Mouse (Mus musculus) layer of hippocampus, adult 11-12 months (tissue): Measurements from ENCODE around the gene Syne3.

Experiments
- DNase-seq: peaks from one replicate; pipeline ENCODE4 v3.0.0; 2022; ENCODE audit warnings: low spot score

The Syne3 gene

DNA sequence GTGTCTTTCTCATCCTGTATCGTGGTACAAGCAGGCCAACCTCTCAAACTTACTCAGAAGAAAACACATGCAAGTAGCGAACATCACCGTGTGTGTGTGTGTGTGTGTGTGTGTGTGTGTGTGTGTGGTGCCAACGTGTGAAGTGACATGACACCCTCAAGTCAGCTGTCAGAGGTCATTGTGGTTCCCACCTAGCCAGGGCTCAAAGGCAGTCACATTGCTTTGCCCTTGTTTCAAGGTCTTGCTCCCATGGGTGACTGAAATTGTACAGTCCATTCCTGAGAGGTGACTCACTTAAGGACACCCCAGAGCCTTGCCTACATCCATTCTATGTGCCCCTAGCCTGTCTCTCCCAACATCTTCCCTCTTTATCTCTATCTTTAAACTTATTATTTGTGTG is 40.0 kb downstream of the Syne3 start:
- no peak for DNase-seq

DNA sequence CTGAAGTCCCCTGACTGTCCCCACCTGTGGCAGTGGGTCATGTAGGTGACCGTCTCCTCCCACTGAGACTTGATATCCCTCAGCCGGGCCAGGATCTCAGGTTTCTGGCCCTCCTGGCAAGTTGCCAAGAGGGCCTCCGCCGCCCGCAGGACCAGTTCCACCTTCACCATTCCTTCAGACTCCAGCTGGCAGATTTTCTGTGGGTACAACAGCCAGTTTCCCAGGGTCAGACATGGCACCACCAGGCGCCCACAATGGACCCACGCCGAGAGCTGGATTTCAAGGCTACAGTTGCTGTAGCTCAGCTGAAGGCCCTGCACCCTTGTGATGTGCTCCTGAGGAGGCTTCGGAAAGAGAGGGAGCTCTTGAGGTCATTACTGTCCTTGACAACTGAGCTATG is 40.4 kb downstream of the Syne3 start:
- DNase-seq = no peak

DNA sequence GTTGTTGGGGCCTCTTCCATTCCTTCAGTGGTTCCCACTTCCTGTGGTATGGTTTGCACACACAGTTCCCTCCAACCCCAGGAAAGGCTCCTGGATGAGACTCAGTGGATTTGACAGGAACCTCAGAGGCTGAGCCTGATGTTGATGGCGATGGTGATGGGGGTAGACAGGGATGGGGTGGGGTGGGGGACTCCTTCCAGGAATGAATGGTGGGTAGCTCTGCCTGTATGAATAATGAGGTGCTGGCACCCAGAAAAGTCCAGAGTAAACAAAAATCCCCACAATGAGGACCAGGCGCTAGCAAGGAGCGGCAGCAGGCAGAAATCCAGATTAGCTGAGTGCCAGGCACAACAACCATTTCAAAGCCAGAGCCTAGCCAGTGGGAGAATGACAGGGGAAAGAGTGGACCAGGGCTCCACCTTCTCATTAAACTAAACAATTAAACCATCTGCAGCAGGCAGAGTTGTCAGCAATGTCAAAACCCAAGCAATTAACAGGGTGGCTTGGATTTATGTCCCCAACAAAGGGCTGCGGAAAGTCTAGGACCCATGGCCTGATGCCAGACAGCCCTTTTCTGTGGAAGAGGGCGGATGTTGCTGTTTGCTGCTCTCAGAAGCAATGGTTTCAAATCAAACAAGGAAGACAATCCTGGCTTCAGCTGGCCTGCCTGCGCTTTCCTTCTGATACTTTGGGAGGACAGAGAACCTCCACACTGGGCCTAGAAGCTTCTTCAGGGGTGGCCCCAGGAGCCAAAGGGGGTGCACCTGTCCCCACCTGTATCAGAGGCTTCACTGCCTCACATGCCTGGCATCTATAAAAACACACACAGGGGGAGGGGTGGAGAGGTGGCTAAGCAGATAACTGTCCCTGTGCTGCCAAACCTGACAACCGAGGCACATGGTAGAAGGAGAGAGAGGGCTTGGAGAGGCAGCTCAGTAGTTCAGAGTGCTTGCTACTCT is 44.4 kb downstream of the Syne3 start:
- DNase-seq = peak; percentile 39

DNA sequence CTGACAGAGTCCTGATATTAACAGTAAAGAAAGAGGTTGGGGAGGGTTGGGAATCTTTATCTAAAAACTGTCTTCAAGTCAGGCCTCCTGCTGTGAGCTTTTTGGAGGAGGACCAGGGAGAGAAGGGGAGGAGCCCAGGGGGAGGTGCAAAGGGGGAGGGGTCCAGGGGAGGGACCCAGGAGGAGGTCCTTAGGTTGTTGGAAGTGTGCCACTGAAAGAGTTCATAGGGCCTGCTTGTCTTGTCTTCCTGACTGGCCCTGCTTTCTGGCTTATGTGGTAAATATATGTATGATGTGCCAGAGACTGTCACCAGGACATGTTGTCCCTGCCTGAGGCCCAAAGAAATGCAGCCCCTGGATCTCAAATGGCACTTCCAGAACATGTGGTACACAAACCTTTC is 49.2 kb downstream of the Syne3 start:
- DNase-seq = no peak

DNA sequence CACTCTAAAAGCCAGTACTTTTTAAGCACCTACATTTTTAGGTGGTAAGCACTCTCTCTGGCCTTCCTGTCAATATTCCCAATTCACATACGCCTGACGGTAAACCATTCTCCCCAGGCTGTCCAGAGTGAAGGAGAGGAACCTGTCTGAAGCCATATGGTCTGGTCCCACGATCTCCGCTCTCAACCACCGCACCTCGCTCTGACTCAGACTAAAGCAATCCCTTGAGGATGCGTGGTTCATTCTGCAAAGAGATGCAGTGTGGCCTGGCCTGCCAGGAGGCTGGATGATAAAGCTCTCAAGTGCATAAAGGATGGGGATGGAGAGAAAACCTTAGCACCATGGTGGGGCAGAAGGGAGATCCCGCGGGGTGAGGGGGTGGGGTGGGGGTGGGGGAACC is 49.6 kb downstream of the Syne3 start:
- no peak for DNase-seq

DNA sequence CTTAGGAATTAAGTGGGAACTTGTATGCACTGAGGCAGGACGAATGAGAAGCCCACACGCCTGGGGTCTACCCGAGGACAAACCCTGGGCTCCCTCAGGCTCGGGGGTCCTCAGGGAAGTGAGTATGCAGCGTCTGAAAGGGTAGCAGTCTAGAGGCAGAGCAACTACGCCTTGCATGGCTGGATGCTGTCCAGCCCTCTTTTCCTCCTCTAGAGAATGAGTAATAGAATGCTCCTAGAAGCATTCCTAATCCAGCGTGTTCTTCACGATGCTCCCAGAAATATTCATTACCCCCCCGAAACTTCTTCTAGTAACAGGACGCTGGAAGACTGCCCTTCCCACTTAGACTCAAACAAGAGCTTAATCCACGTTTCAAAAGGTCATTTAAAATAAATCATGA is 51.3 kb downstream of the Syne3 start:
- DNase-seq = no peak

DNA sequence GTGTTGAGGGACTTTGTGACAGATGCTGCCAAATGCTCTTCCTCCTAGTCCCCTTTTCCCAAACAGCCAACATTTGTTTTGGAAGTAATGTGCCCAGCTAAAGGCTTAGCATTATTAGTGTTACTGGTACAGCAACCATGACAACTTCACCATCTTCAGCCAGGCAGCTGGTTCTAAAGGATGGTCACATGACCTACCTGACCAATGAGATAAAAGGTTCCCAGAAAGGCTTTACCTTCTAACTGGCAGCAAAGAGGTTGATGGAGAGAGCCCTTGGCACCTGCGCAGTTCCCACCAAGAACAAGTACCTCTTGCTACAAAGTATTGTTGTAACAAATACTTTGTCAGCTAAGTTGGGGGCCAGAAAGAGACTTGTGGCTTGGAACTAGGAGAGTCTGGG is 52.4 kb downstream of the Syne3 start:
- no peak for DNase-seq

DNA sequence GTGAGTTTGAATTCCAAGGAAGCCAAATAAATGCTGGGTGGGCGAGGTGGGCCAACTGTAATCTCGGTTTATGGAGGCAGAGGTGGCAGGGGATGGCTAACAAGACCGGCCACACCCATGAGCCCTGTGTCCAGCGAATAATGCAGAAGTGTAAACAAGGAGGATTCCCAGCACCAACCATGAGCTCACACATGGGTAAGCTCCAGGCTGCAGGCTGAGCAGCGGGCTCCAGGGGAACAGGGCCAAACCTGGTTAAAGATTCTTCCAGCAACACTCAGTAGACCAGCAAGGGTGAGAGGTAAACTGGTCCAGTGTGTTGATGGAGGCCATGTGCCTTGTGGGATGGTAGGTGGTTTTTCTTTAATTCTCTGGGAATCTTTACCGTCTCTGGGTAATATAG is 53.2 kb downstream of the Syne3 start:
- DNase-seq = no peak

DNA sequence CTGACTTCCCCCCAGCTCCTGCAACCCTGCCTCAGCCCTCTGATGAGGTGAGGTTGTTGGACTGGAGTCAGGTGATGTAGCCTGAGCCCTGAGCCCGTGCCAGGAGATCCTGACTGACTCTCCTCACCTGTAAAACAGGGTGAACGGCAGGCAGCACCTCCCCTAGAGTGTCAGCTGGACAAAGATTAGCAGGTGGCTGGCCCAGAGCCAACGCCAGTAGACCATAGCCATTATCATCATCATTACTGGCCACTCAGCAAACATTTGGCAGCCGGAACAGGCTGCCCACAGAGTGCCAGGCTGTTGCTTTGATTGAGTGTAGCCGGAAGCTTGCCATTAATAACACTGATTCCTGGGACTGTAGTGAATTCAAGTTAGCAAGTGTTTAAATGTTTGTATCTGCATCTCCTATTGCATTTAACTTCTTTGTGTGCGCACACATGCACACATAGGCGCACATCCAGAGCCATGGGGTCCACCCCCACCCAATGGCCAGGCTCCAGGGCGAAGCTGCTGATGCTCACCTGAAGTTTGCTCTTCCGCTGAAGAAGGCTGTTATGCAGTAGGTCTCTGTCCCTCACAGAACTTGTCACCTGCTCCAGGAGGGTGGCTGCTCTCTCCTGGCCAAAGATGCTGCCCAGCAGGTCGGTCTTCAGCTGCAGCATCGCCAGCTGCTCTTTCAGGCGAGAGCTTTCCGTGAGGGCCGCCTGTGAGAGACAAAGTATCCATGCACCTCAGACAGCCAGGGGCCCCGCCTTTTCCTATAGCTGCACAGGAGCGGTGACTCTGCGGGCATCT is 54.4 kb downstream of the Syne3 start:
- no peak for DNase-seq

DNA sequence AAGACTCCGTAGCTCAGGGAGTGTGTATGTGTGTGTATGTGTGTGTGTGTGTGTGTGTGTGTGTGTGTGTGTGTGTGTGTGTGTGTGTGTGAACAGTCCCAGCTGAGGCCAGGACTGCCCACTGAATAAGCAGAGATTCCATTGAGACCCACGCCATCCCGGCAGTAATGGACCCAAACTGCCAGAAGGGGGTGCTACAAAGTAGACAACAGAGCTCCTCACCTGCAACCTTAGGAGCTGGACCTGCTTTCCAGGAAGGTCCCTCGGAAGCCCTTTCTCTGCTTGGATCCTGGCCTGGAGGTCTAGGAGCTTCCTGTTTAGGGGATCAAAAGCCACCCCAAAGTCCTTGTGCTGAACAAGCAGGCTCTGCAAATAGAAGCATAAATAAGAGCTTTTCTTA is 55.7 kb downstream of the Syne3 start:
- peak; percentile 66 for DNase-seq

DNA sequence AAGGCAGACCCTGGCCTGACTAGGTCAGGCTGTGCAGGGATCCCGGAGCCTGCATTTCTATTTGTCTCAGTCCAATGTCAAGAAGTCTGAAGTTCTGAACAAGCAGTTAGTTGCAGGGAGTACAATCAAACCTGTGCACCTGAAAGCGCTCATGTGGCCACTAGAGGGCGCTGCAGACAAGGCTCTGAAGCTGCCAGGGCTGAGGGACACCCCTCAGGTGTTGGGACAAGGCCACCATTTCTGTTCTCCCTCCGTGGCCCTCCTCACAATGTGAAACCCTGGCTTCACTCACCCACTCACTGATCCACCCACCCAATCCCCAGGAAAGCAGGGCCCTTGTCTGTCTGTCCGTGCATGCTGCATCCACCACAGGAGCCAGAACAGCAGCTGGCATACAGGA is 57.2 kb downstream of the Syne3 start:
- peak; percentile 75 for DNase-seq

DNA sequence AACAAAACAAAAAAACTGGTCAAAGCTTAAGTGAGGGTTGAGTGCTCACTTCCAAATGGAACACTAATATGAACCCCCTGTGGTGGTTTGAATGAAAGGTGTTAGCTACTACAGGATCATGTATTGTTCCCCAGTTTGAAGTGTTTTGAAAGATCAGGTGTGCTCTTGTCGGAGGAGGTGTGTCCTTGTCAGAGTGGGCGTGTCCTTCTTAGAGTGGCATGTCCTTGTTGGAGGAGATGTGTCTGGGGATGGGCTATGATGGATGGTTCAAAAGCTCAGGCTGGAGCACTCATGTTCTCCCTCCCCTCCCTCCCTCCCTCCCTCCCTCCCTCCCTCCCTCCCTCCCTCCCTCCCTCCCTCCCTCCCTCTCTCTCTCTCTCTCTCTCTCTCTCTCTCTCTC is 61.7 kb downstream of the Syne3 start:
- DNase-seq = no peak

DNA sequence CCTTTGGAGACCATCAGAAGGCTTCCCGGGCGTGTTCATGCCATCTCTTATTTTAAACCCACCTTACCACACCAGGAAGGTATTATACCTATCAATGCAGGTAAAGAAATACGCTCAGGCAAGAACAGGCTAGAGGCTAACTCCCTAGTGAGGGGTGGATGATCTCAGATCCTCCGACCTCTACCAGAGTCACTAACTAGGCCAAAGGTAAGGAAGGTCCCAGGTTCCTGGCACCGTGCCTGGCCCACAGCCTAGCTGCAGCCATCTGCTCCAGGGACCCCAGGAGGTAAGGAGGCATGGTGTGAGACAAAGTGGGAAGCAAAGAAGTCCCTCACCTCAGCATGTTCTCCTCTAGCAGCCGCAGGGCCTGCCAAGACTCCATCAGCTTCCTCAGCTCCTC is 63.4 kb downstream of the Syne3 start:
- no peak for DNase-seq

DNA sequence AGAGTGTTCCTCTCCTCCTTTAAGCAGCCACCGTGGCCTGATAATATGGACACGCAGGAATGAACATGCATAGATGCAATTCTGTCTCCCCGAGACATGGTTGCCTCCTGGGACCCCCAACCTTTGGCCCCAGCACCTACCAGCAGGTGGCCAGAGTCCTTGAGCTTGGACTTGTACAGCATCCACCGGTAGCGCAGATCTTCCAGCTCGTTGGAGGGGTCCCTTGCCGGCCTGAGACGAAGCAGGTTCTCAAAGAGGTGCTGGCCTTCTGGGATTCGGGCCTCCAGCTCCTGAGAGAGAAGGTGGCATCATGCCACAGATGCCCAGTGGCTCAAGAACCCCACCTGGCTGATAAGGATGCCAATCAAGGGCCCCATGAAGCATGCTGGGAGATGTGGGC is 69.1 kb downstream of the Syne3 start:
- no peak for DNase-seq

DNA sequence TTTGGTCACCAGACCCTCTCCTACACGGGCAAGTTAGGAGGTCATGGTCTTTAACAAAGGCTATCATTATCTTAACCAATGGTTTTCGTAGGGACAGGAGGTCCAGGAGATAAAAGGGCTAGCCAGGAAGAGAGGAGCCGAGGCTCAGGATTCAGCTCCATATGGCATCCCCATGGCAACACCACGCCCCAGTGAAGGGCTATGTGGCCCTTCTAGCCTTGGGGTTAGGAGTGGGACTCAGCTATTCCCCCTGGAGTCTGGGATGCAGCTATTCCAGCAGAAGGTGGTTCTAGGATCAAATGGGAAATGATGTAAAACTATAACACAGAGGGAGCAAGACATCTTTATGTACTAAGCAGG is 69.6 kb downstream of the Syne3 start:
- no peak for DNase-seq

DNA sequence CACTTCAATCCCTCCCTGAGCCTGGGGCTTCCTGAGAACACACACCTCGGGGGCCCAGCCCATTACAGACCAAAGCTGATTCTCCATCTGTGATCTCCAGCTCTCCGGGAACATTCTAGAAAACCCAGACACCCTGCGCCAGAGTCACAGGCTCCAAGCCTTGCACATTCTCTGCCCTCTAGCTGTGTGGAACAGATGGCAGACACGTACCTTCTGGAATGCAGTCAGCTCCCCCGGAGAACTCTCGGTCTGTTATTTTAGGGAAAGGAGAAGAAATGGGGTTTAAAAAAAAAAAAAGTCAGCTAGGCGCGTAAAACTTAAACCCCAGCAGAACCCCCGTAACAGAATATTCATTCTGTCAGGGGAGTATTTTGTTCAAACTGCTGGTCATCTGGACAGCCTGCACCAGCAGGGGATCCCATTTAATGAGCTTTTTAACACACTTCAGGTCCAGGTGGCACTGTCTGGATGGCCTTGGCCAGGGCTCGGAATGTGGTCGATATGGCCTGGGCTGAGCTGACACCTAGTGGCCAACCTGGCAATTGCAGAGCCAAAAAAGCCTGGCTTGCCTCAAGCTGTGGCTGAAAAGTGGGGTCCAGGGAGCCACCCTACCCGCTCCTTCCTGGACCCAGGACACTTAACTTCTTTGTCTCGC is 70.1 kb downstream of the Syne3 start:
- peak; percentile 81 for DNase-seq

DNA sequence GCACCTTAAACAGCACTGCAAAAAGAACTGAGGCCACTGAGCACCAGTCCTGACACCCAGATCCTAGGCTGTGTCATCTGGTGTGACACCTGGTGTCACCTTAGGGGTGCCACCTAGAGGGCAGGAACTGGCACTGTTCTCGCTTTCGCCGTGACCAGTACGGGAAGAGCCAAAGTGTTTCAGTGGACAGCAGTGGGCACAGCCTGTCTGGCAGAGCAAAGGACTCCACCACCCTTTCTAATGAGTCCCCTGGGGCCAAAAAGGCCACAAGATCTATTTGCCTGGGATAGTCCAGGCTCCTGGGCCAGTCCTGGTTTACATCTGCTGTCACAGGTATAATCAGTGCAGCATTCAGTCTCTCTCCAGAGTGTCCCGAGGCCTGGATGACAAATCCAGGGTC is 70.7 kb downstream of the Syne3 start:
- DNase-seq = no peak

DNA sequence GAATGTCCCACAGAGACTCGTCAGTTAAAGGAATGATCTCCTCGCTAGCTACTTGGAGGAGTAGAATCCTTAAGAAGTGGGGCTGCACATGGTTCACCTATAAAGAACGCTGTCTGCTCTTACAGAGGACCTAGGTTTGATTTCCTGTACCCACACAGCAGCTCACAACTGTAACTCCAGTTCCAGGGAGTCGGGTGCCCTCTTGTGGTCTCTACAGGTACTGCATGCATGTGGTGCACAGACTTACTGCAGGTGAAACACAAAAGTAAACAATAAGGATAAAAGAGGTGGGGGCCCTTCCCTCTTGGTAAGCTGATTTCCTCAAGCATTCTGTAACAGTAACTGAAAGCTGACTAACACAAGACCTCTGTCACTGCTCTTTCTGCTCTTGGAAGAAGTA is 73.4 kb downstream of the Syne3 start:
- DNase-seq = peak; percentile 49

DNA sequence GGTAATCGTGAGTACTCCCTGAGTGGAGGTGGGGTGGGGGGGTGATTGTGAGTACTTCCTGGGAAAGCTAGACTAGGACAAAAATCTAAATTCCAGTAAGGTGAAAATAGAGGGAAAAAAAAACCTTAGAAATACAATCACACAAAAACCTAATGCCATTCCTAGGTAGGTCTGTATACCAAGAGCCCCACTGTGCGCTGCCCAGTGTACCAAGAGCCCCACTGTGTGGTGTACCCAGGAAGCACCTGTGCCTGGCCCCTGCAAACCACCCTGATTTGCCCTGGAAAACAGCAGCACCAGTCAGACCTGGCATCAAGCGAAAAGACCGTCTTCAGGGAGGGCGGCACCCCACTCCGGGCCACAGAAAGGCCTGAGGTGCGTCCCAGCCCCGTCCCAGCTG is 74.5 kb downstream of the Syne3 start:
- no peak for DNase-seq

DNA sequence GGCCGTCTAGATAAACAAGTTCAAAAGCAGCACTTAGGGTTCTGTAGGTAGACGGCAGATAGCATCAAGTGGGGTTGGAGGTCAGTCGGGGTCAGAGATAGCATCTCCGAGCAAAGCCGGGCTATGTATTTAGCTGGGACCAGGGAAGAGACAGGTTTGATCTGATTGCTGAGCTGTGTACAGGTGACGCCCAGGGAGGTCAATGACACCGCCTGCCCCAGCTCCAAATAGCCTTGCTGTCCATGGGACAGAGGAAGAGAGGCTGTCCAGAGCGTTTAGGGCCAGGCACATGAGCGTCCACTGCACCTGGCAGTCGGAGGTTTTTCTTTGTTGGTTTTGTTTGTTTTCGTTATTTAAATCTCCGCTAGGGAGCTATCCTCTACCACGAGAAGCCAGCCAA is 75.8 kb downstream of the Syne3 start:
- DNase-seq = no peak

DNA sequence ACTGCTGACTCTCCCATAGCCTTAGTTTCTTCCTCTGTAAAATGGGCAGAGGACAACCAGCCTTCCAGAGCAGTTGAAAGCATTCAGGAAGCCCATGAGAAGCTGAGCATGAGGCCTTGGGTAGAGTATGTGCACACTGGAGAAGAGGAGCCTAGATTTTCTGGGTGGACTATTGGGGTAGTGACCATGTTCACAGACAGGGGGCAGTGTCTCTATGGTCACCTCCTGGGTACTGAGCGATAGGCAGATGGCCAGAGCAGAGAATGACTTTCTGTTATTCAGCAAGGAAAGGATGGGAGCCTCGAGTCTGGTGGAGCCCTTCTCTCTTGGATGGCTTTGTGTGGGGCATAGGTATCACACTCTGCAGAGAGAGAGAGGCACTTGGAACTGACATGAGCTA is 76.4 kb downstream of the Syne3 start:
- no peak for DNase-seq

DNA sequence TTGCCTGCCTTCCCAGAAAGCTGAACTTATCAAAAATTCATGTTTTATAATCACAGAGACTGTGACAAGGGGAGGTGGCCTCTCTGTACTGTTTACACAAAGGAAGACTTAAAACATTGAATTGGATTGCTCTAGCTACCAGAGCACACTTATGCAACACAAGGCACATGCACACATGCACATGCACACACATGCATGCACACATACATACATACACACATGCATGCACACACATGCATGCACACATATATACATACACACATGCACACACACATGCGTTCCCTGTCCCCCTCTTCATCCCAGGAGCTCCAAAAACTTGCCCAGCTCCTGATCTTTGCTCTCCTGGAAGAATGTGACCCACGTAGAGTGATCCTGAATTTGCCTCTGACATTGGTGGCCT is 83.8 kb downstream of the Syne3 start:
- DNase-seq = no peak

DNA sequence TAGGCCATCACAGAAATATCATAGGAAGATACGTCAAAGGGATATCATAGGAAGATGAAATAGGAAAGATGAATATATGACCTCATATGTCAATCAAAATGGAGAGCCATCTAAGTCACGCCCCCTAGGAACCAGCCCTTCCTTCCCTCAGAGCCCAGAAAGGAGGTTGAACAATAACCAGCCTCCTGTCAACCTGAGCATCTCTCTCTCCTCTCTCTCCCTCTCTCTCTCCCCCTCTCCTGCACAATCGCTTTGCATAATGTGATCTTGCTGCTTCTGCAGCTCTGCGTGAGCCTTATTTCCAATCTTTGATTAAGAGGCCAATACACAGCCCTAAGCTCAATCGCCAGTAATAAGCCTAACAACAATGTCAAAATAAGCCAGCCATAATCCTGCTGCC is 84.6 kb downstream of the Syne3 start:
- DNase-seq = no peak
